Mouse (Mus musculus) neural tube, embryonic 11.5 days (tissue): Measurements from ENCODE around the gene Mapk1ip1l. TPM values are rescaled to one million over a fixed set of nuclear protein-coding genes. Genes with fewer than 3 reads are reported as not detected.
A peak's percentile ranks its signal among the peaks of the same experiment; 100 is the strongest.

Experiments used
- ATAC-seq: fragments of 200-750 bp; cut with Nextera tagmentation; 2 replicates; pipeline ENCODE4 v1.8.0; 2017; ENCODE audit warnings: moderate number of reproducible peaks, mild to moderate bottlenecking, moderate TSS enrichment, moderate library complexity; ENCODE audit not compliant: insufficient read depth, low FRiP score, low TSS enrichment
- DNase-seq: peaks from one replicate; pipeline ENCODE4 v3.0.0-alpha.2; 2015; ENCODE audit warnings: low spot score
- H3K27ac ChIP-seq: fragments of 300-500 bp; sonication (generic); 2 replicates; pipeline ENCODE4 v1.5.1; 2014; ENCODE audit warnings: low read depth, mild to moderate bottlenecking, low read length
- H3K27me3 ChIP-seq: fragments of 300-500 bp; sonication (generic); 2 replicates; pipeline ENCODE4 v1.6.1; 2014; ENCODE audit warnings: mild to moderate bottlenecking, low read length, mixed read lengths; ENCODE audit not compliant: control insufficient read depth, insufficient read depth
- H3K36me3 ChIP-seq: fragments of 300-500 bp; sonication (generic); 2 replicates; pipeline ENCODE4 v1.6.1; 2014; ENCODE audit warnings: mild to moderate bottlenecking, low read length, moderate library complexity, mixed read lengths; ENCODE audit not compliant: control insufficient read depth, insufficient read depth
- H3K4me1 ChIP-seq: fragments of 300-500 bp; sonication (generic); 2 replicates; pipeline ENCODE4 v1.6.1; 2014; ENCODE audit warnings: low read length, mixed read lengths; ENCODE audit not compliant: control insufficient read depth, insufficient read depth
- H3K4me2 ChIP-seq: fragments of 300-500 bp; sonication (generic); 2 replicates; pipeline ENCODE4 v1.6.1; 2014; ENCODE audit warnings: low read depth, mild to moderate bottlenecking, moderate library complexity
- H3K4me3 ChIP-seq: fragments of 300-500 bp; sonication (generic); 2 replicates; pipeline ENCODE4 v1.5.1; 2014; ENCODE audit warnings: low read depth, low read length
- H3K9ac ChIP-seq: fragments of 300-500 bp; sonication (generic); 2 replicates; pipeline ENCODE4 v1.6.1; 2014; ENCODE audit warnings: mild to moderate bottlenecking, low read length
- H3K9me3 ChIP-seq: fragments of 300-500 bp; sonication (generic); 2 replicates; pipeline ENCODE4 v1.6.1; 2016; ENCODE audit warnings: low read length; ENCODE audit not compliant: control insufficient read depth
- WGBS: fragments of 180-500 bp; shearing (Covaris S2); extraction: QIAGEN DNeasy Blood & Tissue Kit; methylation state at CpG from one replicate; pipeline ENCODE4 v1.1.7; 2014; 5-methylcytosine and 5-hydroxymethylcytosine counted together
- polyA plus RNA-seq: library from polyadenylated mRNA; unstranded; fragments of >200 nt; fragmentation: Nextera tagmentation; extraction: Ambion mirVana; gene quantifications from 2 replicates; pipeline ENCODE4 v1.2.1, GENCODE M21; 2014

The Mapk1ip1l gene
- 99.5 and 101 TPM in 2 replicates for polyA plus RNA-seq

- Histone ChIP-seq H3K27me3 (no peaks in the 10 kb centered on the region), H3K4me1 (peaks cover 7% of the 10 kb centered on the region; the same call in 1 of the 2 replicates), H3K9me3 (no peaks in the 10 kb centered on the region), H3K36me3 (no peaks in the 10 kb centered on the region), H3K4me3 (peak within 1 kb of the TSS; percentile 82), H3K4me2 (peak within 1 kb of the TSS; percentile 55), H3K9ac (peak within 1 kb of the TSS; percentile 97), H3K27ac (peak within 1 kb of the TSS; percentile 99)
- DNase-seq: peak; percentile 94
- 2% methylated on average over 27 of the region's 34 CpGs for WGBS
- peak; percentile 88 for ATAC-seq
Observed at GRCm38 (mm10) chr14:47297785-47298407, at the start of gene Mapk1ip1l. Gene Mapk1ip1l (plus strand): TSS chr14:47298266.

GRCm38 (mm10) chr14:47249839-47250238, 48.2 kb upstream of the Mapk1ip1l start:
- no peaks in the 10 kb centered on the region for H3K4me1 ChIP-seq
- ATAC-seq: no peak

GRCm38 (mm10) chr14:47264866-47265265, 33.2 kb upstream of the Mapk1ip1l start:
- Histone ChIP-seq H3K4me3 (no peak overlapping the region), H3K4me2 (no peak overlapping the region), H3K4me1 (no peaks in the 10 kb centered on the region), H3K27me3 (no peaks in the 10 kb centered on the region), H3K9me3 (no peaks in the 10 kb centered on the region), H3K36me3 (peaks cover 7% of the 10 kb centered on the region), H3K9ac (no peak overlapping the region), H3K27ac (no peak overlapping the region)
- ATAC-seq: no peak
- no peak for DNase-seq
- 92% methylated on average over 3 of the region's 3 CpGs for WGBS

More at GRCm38 (mm10) chr14:47249839-47250238, 48.2 kb upstream of the Mapk1ip1l start:
- no peak for DNase-seq
- WGBS: 87% methylated on average over 6 of the region's 6 CpGs
- Histone ChIP-seq H3K27me3 (no peaks in the 10 kb centered on the region), H3K4me3 (no peak overlapping the region), H3K4me2 (no peak overlapping the region), H3K9me3 (no peaks in the 10 kb centered on the region), H3K9ac (no peak overlapping the region), H3K27ac (no peak overlapping the region), H3K36me3 (peaks cover 7% of the 10 kb centered on the region)

- Histone ChIP-seq H3K4me2 (no peak overlapping the region), H3K4me1 (no peaks in the 10 kb centered on the region), H3K27ac (no peak overlapping the region), H3K9ac (no peak overlapping the region), H3K27me3 (no peaks in the 10 kb centered on the region), H3K36me3 (peaks cover 7% of the 10 kb centered on the region), H3K9me3 (no peaks in the 10 kb centered on the region), H3K4me3 (no peak overlapping the region)
- no peak for ATAC-seq
- 92% methylated on average over 8 of the region's 8 CpGs for WGBS
- DNase-seq: no peak
Observed at GRCm38 (mm10) chr14:47265829-47266228, 32.2 kb upstream of the Mapk1ip1l start.

GRCm38 (mm10) chr14:47269056-47269455, 29.0 kb upstream of the Mapk1ip1l start:
- Histone ChIP-seq H3K4me2 (no peak overlapping the region), H3K9ac (no peak overlapping the region), H3K9me3 (no peaks in the 10 kb centered on the region), H3K4me3 (no peak overlapping the region), H3K27ac (no peak overlapping the region), H3K4me1 (no peaks in the 10 kb centered on the region), H3K36me3 (peaks cover 11% of the 10 kb centered on the region), H3K27me3 (no peaks in the 10 kb centered on the region)
- WGBS: 99% methylated on average over 4 of the region's 4 CpGs
- no peak for DNase-seq
- no peak for ATAC-seq

- 92% methylated on average over 2 of the region's 2 CpGs for WGBS
- no peak overlapping the region for H3K9ac ChIP-seq
- H3K4me1 ChIP-seq: no peaks in the 10 kb centered on the region
- no peak overlapping the region for H3K27ac ChIP-seq
- H3K4me3 ChIP-seq: no peak overlapping the region
- ATAC-seq (no peak), DNase-seq (no peak)
- H3K4me2 ChIP-seq: no peak overlapping the region
- H3K9me3 ChIP-seq: no peaks in the 10 kb centered on the region
- H3K36me3 ChIP-seq: peaks cover 11% of the 10 kb centered on the region
- no peaks in the 10 kb centered on the region for H3K27me3 ChIP-seq
Observed at GRCm38 (mm10) chr14:47269706-47270105, 28.4 kb upstream of the Mapk1ip1l start.

GRCm38 (mm10) chr14:47273751-47274150, 24.3 kb upstream of the Mapk1ip1l start:
- WGBS: 83% methylated on average over 3 of the region's 3 CpGs
- no peak for ATAC-seq
- peaks cover 6% of the 10 kb centered on the region; the same call in 1 of the 2 replicates for H3K4me1 ChIP-seq
- H3K9ac ChIP-seq: no peak overlapping the region
- no peak overlapping the region for H3K4me3 ChIP-seq
- H3K36me3 ChIP-seq: peaks cover 11% of the 10 kb centered on the region
- no peak for DNase-seq
- H3K27ac ChIP-seq: no peak overlapping the region
- H3K4me2 ChIP-seq: no peak overlapping the region
- no peaks in the 10 kb centered on the region for H3K27me3 ChIP-seq
- H3K9me3 ChIP-seq: no peaks in the 10 kb centered on the region

GRCm38 (mm10) chr14:47275417-47275816, 22.6 kb upstream of the Mapk1ip1l start:
- Histone ChIP-seq H3K9me3 (no peaks in the 10 kb centered on the region), H3K36me3 (peaks cover 4% of the 10 kb centered on the region; the same call in 1 of the 2 replicates), H3K9ac (no peak overlapping the region), H3K4me2 (peak overlapping the region; percentile 63), H3K4me3 (peak overlapping the region; percentile 80), H3K4me1 (peaks cover 6% of the 10 kb centered on the region; the same call in 1 of the 2 replicates), H3K27ac (no peak overlapping the region), H3K27me3 (no peaks in the 10 kb centered on the region)
- WGBS: 30% methylated on average over 3 of the region's 3 CpGs
- DNase-seq (no peak), ATAC-seq (no peak)

GRCm38 (mm10) chr14:47276036-47276603, 21.9 kb upstream of the Mapk1ip1l start:
- peak overlapping the region; percentile 63 for H3K4me2 ChIP-seq
- ATAC-seq: no peak; the same call in 1 of the 2 replicates
- peak overlapping the region; percentile 80 for H3K4me3 ChIP-seq
- 1% methylated on average over 22 of the region's 22 CpGs for WGBS
- H3K9ac ChIP-seq: peak overlapping the region; percentile 87
- no peaks in the 10 kb centered on the region for H3K9me3 ChIP-seq
- H3K27ac ChIP-seq: peak overlapping the region; percentile 94
- no peaks in the 10 kb centered on the region for H3K27me3 ChIP-seq
- peaks cover 1% of the 10 kb centered on the region; the same call in 1 of the 2 replicates for H3K36me3 ChIP-seq
- H3K4me1 ChIP-seq: peaks cover 6% of the 10 kb centered on the region; the same call in 1 of the 2 replicates
- DNase-seq: no peak
